Mouse (Mus musculus): ENCODE measurements around the gene Bex1.
A peak's percentile ranks its signal among the peaks of the same experiment; 100 is the strongest.
"Not testable (repeated sequence)": the region's sequence is repeated elsewhere in the genome, so short reads cannot be mapped to it uniquely, and the experiment has no call there.

Bex1 gene

DNA sequence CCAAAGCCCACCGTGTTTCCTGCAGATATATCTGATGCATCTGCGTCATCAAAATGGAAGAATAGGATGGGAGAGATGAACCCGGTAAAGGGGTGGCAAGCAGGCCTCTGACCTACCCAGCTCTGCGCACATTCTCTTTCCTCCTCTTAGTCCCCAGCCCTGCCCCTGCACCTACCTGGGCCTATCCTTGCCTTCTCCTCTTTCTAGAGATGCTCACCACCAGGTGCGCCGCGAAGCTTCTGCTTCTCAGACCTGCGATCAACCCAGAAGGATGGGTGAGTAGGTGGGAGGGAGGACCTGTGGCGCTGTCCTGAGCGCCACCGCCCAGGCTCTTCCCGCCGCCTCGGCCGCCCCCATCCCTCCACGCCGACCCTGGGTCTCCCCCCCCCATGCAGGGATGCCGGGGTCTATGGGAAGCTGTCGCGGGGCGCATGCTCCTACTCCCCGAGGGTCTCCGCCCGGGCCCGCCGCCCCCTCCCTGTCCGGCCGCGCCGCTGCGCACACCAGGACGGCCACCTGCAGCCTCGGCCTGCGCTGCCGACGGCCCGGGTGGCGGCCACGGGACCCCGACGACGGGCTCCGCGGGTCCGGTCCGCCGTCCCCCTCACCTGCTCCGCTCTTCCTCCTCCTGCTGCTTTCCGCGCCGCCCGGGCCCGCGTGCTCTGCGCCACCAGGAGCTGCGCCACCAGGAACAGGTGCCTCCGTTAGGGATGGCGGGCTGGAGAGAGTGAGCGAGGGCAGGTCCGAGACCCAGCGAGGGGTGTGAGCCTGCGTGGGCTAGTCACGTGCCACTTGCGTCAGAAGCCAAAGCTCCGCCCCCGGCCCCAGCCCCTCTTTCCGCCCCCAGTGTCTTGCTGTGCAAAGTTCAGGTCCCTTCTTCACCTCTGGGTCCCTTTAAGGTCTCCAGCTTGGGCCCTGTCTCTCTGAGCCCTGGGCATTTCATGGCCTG is at the start of gene Bex1, which contains the start of gene Tceal7:
TSS of gene Bex1 (minus strand) at position 785 of the 949 bp plus-strand sequence.
TSS of gene Tceal7 (plus strand) at position 51 of the 949 bp plus-strand sequence.
- not testable (repeated sequence) for DNase-seq

DNA sequence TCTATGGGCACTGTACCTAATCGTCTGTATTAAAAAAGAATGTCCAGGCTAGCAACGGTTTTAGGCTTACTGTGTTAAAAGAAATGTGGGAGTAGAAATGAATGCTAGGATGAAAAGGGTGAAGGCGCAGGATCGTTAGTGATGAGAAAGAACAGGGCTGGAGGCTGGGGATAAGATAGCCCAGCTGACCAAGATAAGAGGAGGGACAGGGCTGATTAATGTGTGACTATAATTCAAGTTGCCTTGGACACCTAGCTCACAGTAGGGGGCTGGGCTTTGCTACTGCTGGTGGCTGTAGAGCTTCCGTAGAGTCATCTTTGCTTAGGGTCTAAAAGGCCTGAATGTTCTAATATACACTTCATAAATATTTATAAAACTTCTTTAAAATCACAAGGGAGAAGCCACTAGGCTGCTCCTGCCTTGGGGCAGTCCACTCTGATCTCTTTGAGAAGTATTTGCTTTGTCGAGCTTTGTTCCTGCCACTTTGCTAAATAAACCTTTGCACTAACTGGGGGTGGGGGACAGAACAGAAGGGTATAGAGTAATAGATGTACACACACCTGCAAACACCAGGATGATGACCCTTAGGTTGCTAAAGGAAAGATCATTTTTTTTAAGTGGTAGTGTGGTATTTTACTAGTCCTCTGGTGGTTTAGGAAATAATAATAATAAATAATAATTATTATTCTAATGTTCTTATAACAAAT is 36.9 kb upstream of the Bex1 start:
- DNase-seq, result no peak

DNA sequence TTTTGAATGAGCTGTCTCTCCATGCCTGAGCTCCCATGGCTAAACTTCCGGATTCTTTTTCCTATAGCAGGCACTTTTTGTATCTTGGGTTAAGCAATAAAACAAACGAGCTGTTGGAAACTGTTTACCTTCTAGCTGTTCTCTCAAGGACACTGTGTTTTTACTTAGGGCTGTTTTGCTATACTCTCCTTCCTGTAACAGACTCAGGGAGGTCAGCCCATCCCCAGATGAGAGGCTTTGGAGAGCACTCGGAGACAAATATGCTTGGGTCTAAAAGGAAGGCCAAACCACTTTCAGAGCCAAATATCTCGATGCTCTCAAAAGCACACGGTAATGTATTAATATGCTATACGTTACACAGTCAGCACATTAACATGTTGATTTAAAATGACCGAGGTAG is 34.4 kb upstream of the Bex1 start:
- DNase-seq, result no peak

DNA sequence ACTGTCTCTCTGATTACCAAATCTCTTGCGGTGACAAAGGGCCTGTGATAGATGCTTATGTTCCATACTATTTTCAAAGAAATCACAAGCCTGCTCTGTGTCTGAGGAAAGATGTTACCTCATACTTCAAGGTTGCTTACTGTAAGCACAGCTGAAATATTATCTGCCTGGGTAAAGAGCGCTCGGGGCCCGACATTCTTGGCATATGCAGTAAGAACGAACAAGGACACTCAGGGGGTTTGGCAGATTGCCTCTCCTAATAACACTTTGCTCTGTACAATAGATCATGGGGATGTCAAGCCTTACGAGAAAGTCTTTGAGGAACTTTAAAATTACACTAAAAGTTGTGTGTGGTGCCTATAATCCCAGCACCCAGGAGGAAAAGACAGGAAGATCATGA is 33.5 kb upstream of the Bex1 start:
- DNase-seq, result peak; percentile 44

DNA sequence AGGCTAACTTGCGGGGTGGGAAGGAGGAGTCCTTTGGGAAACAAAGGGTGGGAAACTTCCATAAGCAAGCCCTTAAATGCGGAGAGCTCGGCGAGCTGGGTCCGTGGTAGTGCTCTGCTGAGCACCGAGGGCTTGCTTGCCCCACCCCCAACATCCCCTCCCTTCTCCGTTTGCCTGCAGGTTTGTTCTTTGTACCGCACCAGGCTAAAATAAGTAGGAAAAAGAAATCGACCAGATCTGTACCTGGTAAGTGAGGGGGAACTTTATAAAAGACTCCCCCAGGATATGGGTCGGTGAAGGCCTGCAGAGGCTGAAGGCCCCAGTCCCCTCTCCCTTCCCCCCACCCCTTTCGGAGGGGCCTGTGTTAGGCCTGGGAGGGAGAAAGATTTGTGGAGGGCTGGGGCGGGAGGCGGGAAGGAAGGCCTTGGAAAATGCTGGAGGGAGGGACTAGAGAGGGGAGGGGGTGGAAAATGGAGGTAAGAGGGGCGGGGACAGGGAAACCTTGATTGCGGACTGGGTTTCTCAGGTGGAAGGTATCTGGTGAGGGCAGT is 30.3 kb upstream of the Bex1 start:
- peak; percentile 11 for DNase-seq

DNA sequence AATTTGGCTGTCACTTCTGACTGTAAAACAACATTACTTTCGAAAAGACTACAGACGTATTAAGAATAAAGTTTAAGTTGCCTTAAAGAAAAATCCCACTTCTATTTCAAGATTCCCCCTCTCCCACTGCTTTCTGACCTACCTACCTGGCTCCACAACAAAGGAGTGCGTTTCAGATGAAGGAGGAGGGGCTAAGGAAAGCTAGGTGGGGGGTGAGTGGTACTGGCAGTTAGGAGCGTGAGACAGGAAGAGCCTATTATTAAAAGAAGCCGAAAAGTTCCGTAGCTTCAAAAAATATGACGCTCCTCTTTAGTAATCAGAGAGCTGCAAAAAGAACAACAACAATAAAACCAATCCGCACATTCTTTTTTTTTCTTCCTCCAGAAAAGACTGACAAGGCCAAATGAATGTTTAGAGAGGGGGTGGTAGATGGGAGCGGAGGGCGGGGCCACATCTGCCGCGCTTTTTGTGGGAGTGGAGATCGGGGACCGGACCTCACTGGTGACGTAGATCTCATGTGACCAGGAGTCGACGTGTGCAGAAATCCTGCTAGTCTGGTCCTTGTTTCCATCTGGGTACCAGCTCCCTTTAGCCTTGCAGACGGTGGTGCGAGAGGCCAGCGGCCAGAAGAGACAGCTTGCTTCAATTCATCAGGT is 29.4 kb upstream of the Bex1 start, which contains the start of gene Tceal9:
TSS of gene Tceal9 (plus strand) at position 506 of the 656 bp plus-strand sequence.
- peak; percentile 74 for DNase-seq

DNA sequence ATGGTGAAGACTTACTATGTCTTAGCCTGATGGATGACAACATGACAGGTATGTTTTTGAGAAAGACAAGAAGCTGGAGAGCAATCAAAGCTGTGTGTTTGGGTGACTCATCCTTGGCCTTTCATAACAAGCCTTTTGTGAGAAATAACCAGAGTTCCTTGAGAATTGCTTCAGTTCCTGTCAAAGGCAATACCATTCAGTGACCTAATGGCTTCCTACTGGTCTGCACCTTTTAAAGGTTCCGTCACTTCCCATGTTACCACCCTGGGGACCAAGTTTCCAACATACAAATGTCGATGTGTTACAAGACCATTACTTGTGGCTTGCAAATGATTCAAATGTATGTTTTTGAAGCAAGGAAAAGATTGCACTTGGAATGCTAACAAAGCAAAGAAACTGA is 27.9 kb upstream of the Bex1 start:
- no peak for DNase-seq

DNA sequence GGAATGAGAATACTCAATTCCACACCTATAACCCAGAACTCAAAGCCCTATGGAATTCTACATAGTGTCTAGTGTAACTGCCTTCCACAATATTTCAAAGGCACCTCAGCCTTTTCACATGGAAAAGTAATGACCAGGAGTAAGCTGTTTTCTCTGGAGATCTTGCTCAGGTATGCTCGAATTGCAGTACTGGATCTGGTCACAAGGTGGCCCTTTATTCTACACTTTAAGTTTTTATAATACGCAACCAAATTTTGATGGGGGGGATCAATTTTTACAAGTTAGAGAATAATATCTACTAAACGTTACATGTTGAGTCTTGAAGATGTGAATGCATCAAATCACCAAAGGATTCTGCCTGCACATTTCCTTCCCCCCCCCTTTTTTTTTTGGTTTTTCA is 22.8 kb upstream of the Bex1 start:
- peak; percentile 65 for DNase-seq

DNA sequence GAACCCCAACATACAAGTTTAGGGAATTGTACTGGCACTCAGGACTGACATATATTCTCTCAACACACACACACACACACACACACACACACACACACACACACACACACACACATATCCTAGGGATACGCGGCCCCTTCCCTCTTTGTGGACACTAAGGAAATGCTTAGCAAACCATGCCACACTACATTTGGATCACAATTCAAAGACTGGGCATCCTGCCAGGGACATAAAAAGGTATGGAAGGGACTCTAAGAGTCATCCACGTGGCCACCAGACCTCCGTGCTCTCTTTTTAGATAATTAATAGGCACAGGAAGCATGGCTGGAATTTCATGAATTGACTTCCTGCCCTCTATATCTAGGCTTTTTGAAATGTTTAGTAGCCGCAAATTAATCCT is 12.5 kb upstream of the Bex1 start:
- DNase-seq, result no peak

DNA sequence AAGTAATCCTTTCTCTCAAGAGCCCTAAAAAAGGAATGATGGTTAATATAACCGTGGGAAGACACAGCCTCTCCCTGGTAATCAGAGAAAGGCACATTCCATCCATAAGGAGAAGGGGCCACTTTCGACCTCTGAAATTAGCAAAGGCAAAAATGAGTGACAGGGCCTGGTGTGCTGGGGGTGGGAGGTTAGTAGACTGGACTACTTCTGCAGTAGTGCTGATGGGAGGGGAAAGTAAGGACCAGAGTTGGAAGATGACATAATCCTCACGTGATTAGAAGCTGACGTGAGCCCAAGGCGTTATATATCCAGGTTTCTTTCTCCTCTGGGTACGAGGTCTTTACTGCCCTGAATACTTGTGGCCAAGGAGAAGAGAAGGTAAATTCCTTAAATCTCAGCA is 8.4 kb upstream of the Bex1 start:
- no peak for DNase-seq

DNA sequence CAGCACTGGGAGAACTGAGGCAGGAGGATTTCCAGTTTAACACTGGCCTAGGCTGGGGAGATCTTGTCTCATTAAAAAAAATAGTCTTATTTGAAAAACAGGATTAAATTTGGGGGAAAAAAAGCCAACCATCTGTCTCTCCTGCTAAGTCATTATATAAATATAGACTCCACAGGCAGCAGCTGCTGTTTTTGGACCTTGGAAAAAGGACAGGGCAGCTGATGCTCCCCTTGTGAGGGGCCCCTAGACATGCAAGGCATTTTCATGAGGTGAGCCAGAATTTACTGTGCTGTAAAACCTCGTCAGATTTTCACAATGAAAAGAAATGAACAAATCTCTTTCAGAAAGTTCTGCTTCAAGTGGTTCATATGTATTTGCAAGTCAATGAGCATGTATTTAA is 990 bp upstream of the Bex1 start:
- DNase-seq, result no peak

DNA sequence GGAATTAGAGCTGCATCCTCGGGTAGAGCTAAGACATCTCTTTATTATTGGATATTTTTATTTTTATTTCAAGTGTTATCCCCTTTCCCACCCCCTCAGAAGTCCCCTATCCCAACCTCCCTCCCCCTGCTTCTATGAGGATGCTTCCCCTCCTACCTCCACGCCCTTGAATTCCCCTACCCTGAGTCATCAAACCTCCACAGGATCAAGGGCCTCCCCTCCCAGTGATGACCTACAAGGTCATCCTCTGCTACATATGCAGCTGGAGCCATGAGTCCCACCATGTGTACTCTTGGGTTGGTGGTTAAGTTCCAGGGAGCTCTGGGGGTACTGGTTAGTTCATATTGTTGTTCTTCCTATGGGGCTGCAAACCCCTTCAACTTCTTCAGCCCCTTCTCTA is 1.9 kb downstream of the Bex1 start:
- no peak for DNase-seq

DNA sequence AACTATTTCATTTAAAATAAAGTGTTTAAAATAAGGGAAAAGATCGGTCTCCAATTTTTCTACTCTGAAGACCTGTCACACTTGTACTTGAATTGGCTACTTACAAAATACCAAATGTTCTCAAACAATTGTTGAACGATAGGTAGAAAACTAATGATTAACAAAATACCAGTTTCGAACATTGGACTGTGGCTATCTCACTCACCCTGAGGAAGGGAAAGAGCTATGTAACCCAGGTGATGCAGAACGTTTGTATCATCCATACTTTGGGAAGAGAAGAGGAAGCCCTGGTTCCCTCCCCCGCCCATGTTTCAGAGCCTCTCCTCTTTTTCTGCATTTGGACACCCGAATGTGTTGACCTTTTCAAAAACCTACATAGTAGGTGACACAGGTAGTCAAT is 10.9 kb downstream of the Bex1 start:
- no peak for DNase-seq

DNA sequence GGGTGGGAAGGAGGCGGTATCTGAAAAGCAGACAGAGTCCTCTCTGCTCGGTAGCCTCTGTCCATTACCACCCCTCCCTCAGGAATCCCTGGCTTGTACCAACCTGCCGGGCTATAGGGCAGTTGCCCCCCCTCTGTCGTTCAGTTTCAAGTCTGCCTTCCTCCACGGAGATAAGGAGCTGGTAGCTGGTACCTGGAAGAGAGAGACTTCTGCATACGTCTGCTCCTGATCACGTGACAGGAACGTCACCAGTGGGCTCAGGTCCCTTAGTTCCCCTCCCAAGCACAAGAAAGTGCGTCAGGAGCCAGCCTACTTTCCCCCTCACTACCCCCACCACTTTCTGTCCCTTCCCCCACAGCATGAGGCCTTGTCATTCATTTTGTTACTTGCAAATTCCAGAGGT is 11.6 kb downstream of the Bex1 start, which contains the start of gene Tceal5:
TSS of gene Tceal5 (minus strand) at position 213 of the 403 bp plus-strand sequence.
- DNase-seq, result peak; percentile 2

DNA sequence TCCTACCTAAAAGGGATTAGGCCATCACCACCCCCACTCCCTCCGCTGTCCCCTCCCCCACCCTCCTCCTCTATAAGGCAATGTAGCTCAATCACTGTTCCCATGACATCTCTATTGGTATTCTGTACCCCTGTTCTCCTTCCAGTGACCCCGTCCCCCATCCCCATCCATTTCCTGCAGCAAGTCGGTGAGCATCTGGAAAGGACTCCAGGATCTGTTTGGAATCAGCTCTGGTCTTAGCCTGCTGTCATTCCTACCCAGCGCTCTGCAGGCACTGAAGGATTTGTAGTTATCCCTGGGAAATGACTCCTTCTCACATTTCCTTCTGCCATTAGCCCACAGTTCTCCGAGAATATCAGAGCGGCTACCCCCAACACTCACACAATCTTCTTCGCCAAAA is 12.1 kb downstream of the Bex1 start:
- no peak for DNase-seq

DNA sequence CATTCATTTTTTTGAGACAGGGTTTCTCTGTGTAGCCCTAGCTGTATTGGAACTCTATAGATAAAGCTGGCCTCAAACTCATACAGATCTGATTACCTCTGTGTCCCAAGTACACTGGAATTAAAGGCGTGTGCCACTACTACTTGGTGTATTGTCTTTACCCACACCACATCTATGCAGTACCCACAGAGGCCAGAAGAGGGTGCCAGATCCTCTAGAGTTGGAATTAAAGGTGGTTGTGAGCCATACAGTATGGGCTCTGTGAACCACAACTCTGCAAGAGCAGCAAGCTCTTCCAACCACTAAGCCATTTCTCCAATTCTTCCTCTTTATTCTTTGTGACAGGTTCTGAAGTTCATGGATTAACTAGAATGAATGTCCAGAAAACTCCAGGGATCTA is 18.4 kb downstream of the Bex1 start:
- DNase-seq, result peak; percentile 33

DNA sequence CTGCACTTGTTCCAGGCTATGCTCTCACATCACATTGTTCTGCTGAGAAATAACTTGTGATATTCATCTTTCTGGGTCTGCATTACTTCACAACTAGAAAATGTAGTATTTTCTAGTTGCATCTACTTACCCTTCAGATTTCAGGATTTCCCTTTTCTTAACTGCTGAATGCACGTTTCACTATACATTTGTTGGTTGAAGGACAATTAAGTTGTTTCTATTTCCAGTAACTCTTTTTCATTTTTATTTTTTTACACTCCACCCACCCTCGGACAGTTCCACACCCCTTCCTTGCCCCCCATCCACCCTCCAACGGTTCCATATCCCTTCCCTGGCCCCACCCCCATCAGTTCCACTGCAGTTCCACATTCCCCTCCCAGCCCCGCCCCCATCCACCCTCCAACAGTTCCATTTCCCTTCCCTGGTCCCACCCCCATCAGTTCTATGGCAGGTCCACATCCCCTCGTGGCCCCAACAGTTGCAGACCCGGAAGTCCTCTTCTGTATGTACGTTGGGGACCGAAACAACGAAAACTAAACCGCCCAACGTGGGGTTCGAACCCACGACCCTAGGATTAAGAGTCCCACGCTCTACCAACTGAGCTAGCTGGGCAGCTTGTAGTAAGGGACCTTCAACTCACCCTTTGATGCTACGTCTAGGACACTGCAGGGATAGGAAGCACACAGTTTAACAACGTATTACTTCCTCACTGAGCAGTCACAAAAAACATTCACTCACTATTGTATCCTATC is 19.9 kb downstream of the Bex1 start:
- no peak for DNase-seq

DNA sequence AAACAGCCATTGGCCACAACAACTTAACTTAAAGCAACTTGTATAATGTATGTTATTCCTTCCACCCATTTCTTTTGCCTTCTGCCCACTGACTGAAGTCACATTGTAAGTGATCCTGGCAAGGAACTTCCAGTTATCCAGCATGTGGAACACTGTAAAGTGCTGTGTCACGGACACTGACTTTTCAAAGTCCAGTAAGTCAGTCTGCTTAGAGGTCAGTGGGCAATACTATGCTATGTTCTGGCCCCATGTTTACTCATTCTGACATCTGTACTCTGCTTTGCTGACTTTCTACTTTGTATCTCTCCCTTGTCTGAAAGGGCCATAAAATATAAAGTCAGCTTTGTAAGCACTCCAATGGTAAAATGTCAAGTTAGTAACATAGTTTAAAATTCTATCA is 32.2 kb downstream of the Bex1 start:
- DNase-seq, result no peak

DNA sequence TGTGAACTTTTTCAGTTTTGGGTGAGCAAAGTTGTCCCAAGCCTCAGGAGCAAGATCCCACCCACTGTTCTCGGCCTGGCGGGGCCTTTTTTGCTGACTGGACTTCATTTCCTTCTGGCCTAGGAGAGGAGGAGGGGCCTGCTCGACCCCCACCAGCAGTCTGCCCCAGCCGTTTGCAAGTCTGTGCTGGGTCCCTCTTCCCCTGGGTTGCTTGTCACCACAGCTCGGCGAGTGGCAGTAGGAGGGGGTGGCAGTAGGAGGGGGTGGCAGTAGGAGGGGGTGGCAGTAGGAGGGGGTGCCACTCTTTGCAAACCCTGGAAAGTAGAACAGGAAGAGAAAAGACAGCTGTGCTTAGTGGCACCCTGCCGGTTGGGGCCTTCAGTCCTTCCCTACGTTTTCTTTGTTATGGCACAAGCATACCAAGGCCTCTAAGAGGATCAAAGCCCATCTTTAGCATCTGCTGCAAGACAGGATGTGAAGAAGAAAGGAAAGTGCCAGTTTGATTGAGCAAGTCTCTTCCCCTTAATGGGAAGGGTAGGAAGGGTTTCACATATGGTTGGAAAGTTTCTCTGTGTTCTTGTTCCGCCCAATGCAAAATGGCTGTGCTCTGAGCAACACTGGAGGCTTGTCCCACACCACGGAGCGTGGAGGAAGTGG is 34.3 kb downstream of the Bex1 start:
- no peak for DNase-seq

DNA sequence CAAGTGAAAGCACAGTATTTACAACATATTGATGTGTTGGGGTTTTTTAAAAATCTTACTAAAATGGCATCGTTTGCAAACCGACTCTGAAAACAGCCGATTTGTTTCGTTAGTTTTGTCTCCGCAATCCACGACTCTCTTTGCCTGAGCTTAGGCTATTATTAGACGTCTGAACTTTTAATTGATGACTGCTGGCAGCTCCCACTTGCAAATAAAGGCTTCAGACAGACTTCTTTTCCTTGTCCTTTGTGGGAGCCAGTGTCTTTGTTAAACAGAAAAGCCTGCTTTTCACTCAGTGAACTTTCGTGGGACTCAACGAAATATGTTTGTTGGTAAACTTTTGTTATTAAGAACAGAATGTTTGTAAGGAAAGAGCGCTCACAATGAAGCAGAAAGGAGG is 42.5 kb downstream of the Bex1 start:
- DNase-seq, result no peak

DNA sequence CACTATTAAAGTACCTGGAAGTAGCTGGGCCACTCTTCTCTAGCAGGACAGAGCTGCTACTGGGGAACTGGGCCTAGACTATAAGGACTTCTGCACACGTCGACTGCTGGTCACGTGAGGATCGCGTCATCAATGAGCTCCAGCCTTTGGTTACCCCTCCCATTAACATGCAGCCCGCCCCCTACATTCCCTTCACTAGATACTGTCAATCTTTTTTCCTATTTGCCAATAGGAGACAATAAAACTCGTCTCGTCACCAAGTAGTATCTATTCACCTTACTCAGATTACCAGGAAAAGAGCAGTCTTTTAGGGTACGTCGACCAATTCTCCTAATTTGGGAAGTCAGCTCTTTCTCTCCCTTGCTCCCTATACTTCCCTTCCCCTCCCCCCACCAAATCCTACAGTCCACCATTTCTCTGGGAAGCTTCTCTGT is 43.2 kb downstream of the Bex1 start, which contains the start of gene Tceal8:
TSS of gene Tceal8 (minus strand) at position 225 of the 434 bp plus-strand sequence.
- peak; percentile 79 for DNase-seq
